Mouse (Mus musculus): ENCODE measurements around the gene Uvrag.
"Not testable (repeated sequence)": the region's sequence is repeated elsewhere in the genome, so short reads cannot be mapped to it uniquely, and the experiment has no call there.

Gene Uvrag

GRCm38 (mm10) chr7:99097781-99098180 is 43.2 kb downstream of the Uvrag start:
- DNase-seq (ENCODE audit: low read depth) = no peak

DNA sequence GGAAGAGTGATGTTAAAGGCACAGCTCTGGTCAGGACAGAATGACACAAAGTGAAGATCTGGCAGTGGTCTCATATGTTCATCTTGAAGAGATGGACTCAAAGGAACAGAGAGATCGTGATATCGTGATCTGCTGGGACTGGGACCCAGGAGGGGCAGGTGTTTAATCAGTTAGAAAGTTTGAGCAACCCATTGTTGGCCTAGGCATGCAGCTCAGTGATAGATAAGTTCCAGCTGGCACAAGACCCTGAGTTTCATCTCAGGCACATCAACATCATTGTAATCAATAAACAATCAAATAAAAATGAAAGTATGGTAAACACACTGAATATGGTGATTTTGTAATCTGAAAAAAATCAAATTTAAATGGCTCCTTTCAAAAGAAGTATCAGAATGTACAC is 43.8 kb downstream of the Uvrag start:
- DNase-seq (ENCODE audit: low read depth) = no peak

DNA sequence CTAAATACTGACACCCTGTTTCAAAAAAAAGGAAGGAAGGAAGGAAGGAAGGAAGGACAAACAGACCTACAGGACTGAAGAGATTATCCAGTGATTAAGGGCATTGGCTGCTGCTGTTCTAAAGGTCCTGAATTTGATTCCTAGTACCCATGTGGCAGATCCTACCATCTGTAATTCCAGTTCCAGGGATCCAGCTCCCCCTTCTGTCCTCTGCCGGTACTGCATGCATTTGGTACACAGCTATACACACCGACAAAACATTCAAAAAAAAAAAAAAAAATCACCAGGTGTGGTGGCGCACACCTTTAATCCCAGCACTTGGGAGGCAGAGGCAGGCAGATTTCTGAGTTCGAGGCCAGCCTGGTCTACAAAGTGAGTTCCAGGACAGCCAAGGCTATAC is 45.8 kb downstream of the Uvrag start:
- DNase-seq (ENCODE audit: low read depth) = peak; percentile 80

DNA sequence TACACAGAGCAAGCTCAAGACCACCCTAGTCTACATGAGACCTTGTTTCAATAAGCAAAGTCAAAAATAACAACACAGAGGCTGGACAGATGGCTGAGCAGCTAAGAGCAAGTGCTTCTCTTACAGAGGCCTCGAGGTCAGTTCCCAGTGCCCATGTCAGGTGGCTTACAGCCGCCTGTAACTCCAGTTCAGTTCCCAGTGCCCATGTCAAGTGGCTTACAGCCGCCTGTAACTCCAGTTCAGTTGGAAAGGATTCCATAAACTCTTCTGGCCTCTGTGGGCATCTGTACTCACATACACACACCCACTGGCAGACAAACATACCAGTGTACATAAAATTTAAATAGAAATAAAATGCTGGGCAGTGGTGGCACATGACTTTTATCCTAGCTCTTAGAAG is 46.6 kb downstream of the Uvrag start:
- DNase-seq (ENCODE audit: low read depth) = no peak

- DNase-seq (ENCODE audit: low read depth) = no peak
Observed at GRCm38 (mm10) chr7:99091915-99092645, 48.9 kb downstream of the Uvrag start.

- no peak for DNase-seq (ENCODE audit: low read depth)
Observed at GRCm38 (mm10) chr7:99089716-99090115, 51.2 kb downstream of the Uvrag start.

DNA sequence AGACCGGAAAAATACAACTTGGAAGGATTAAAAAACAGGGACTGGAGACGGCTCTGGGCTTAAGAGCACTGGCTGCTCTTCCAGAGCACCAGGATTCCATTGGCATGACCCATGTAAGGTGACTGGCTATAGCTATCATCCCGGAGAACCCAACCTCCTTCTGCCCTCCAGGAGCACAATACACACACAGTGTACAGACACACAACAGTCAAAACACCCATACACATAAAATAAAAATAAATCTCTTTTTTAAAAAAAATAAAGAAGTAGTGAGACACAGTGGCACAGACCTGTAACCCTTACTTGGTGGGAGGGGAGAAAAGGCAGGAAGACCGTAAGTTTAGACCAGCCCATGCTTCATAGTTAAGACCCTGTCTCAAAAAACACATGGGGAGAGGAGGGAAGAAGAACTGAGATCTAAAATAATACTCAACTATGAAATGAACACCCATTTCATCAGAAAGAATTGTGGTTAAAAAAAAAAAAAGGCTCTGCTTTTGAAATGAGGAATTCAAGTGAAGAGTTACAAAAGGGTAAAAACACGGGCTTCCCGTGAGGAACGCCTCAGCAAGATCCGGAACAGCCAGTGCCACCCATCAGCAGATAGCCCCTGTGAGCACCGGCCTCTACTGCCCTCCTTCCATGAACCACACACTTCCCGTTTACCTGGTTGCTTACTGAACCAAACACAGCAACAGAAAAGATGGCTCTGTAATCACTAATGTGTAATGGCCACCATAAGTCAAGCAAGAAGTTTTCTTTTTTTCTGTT is 52.2 kb downstream of the Uvrag start:
- peak; percentile 36 for DNase-seq (ENCODE audit: low read depth)

- no peak for DNase-seq (ENCODE audit: low read depth)
Observed at GRCm38 (mm10) chr7:99087581-99087980, 53.4 kb downstream of the Uvrag start.

DNA sequence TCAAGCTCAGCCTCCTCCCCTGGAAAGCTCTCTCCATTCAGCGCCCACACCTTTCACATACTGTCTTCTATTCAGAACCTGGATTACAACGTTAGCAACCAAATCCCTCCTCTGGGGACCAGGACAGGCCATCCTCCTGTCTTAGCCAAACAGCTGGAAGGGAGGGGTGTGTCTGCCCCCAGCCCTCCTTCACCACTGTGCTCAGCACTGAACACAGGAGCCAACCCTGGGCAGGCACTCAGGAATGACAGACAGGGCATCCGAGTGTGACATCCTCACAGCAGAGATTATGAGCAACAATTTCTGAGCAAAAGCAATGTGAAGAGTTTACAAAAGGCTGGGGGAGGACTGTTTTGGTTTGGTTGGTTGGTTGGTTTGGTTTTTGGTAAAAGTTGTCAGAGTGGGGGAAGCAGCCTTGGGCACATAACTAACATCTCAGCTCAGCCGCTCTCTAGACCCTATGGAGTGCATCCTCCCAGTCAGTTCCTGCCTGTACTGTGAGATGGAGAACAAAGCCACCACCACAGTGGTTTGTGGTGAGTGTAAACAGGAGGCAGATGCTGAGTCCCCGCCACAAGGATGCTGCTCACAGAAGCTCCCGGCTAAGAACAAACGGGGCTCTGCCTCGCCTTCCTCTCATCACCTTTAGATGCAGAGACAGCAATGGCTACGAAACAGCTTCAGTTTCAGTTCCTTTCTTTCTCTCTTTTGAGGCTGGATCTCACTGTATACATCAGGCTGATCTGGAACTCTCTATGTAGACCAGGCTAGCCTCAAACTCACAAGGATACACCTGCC is 54.1 kb downstream of the Uvrag start:
- DNase-seq (ENCODE audit: low read depth) = peak; percentile 91

- DNase-seq (ENCODE audit: low read depth) = no peak
Observed at GRCm38 (mm10) chr7:99085249-99085648, 55.7 kb downstream of the Uvrag start.

- DNase-seq (ENCODE audit: low read depth) = peak; percentile 72
Observed at GRCm38 (mm10) chr7:99079522-99079921, 61.4 kb downstream of the Uvrag start.

DNA sequence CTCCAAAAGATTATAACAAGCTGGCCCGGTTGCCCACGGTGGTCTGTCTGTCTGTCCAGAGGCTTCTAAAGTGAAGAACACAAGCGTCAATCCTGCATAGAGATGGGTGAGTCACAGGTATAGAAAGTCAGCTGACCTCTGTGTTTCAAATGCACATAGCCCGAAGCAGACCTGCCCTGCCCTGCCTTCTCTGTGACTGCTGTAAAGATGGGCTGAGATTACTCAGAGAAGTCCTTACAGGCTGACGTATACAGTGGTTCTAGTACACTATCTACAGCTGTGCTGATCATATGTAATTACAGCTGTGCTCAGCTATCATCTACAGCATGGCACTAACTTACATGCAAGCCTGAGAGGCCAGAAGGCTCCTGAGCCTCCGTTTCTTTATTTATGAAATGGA is 62.1 kb downstream of the Uvrag start:
- DNase-seq (ENCODE audit: low read depth) = no peak

DNA sequence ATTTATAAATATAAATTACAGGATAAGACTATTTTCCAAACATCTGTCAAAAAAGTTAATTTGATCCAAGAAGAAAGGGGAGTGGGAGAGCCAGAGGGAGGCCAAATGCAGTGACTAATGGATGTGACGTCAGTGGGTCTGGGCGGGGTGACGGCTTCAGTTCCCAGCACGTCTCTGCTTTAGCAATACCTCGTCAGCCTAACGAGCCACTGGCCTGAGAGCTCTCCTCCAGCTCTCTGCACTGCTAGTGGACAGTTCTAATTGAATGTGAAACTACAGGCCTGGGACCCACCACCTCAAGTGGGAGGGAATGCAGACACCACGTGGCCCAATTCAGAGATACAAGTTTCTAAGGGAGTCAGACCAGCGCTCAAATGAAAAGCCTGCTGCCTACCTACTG is 63.7 kb downstream of the Uvrag start:
- DNase-seq (ENCODE audit: low read depth) = no peak

DNA sequence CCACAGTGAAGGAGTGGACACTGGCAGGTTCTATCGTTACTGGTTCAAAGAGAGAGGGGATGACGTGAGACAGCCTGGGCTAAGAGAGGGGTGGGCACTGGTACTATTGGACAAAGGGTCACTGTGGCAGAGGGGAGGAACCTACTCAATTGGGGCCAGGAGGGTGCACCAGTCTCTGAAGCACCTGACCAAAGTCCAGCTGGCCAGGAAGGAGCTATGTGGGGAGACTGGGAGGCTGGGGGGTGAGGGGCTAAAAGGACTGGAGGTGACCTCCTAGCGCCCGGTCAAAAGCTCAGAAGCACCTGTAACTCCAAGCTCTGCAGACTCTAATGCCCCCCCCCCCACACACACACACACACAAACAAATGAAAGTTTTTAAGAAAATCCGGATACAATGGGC is 65.8 kb downstream of the Uvrag start:
- no peak for DNase-seq (ENCODE audit: low read depth)

DNA sequence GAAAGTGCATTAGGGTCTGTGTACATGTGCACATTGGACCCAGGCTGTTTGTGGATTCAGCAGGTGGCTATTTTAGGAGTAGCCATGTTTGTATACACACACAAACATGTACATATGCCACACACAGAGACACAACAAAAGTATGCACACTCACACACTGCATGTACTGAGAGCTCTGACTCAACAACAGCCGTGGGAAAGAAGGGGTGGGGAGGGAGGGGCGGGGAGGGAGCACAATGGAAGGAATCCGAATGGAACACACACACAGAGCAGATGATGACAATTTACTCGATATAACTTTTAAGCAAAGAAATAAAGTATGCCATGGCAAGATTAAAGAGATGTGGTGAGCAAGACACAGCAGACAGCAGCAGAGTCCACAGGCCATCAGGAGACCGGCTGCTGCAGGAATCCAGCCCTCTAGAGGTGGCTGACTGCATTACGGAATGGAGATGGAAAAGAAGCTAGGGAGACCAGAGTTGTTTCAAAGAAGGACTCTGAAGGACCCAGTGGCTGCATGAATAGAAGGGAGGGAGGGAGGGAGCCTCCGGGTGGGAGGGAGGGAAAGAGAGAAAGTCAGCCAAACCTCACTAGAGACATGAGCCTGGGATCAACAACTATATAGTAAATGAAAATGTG is 67.1 kb downstream of the Uvrag start:
- DNase-seq (ENCODE audit: low read depth) = no peak

DNA sequence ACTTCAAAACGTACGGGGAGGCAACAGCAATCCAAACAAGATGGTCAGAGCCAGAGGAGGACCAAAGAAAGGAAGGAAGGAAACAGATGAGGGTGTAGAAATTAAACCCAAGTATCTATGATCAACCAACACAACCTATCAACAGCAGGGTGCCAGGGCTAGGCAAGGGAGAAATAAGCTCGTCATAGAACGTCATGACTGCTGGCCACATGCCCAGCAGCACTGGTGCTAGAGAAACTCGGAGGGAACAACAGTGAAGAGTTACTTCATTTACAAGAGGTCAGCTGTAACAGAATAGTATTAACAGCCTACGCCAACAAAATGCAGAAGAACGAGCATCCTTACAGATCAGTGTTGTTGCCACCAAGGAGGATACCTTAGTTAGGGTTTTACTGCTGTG is 73.2 kb downstream of the Uvrag start:
- no peak for DNase-seq (ENCODE audit: low read depth)

- DNase-seq (ENCODE audit: low read depth) = no peak
Observed at GRCm38 (mm10) chr7:99065920-99066319, 75.0 kb downstream of the Uvrag start.

- no peak for DNase-seq (ENCODE audit: low read depth)
Observed at GRCm38 (mm10) chr7:99065391-99065831, 75.5 kb downstream of the Uvrag start.

DNA sequence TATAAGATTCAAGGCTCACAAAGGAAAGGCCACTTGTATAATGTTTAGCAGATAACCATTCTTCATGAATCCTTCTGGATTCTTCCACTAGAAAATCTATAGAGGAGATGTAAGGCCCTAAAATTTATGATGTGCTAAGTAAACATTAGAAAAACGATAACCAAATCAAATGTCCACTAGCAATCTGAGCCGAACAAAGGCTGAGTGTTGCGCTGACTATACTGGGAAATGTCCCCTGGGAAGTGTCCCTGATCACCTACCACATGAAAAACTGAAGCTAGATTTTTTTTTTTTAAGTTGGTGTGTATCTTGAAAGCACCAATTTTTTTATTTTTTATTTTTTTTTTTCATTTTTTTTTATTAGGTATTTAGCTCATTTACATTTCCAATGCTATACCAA is 76.1 kb downstream of the Uvrag start:
- no peak for DNase-seq (ENCODE audit: low read depth)

GRCm38 (mm10) chr7:99062263-99062662 is 78.7 kb downstream of the Uvrag start:
- DNase-seq (ENCODE audit: low read depth) = not testable (repeated sequence)

- DNase-seq (ENCODE audit: low read depth) = no peak
Observed at GRCm38 (mm10) chr7:99061056-99061680, 79.8 kb downstream of the Uvrag start.

GRCm38 (mm10) chr7:99060476-99060875 is 80.5 kb downstream of the Uvrag start:
- no peak for DNase-seq (ENCODE audit: low read depth)

Measured in naive thymus-derived CD4-positive, alpha-beta T cell, adult 2 months (primary cell).